Mouse (Mus musculus) lung, embryonic 15.5 days (tissue): ENCODE data around the gene Tecr. TPM values are rescaled to one million over a fixed set of nuclear protein-coding genes. Genes with fewer than 3 reads are reported as not detected.
"Not testable (repeated sequence)": the region's sequence is repeated elsewhere in the genome, so short reads cannot be mapped to it uniquely, and the experiment has no call there.

Experiments used
- ATAC-seq: fragments of 200-750 bp; cut with Nextera tagmentation; 2 replicates; pipeline ENCODE4 v1.8.0; 2017; ENCODE audit warnings: moderate number of reproducible peaks, borderline replicate concordance; ENCODE audit not compliant: low FRiP score, low TSS enrichment; ENCODE audit errors: extremely low read depth
- H3K27ac ChIP-seq: fragments of 300-500 bp; sonication (generic); 2 replicates; pipeline ENCODE4 v1.5.1; 2015; ENCODE audit warnings: moderate library complexity, mild to moderate bottlenecking, inconsistent platforms
- H3K27me3 ChIP-seq: fragments of 300-500 bp; sonication (generic); 2 replicates; pipeline ENCODE4 v1.6.1; 2015; ENCODE audit warnings: inconsistent platforms
- H3K36me3 ChIP-seq: fragments of 300-500 bp; sonication (generic); 2 replicates; pipeline ENCODE4 v1.6.1; 2015; ENCODE audit warnings: inconsistent platforms
- H3K4me1 ChIP-seq: fragments of 300-500 bp; sonication (generic); 2 replicates; pipeline ENCODE4 v1.6.1; 2015; ENCODE audit warnings: inconsistent platforms
- H3K4me2 ChIP-seq: fragments of 300-500 bp; sonication (generic); 2 replicates; pipeline ENCODE4 v1.6.1; 2015; ENCODE audit warnings: inconsistent platforms, mild to moderate bottlenecking, moderate library complexity
- H3K4me3 ChIP-seq: fragments of 300-500 bp; sonication (generic); 2 replicates; pipeline ENCODE4 v1.5.1; 2015; ENCODE audit warnings: mild to moderate bottlenecking, inconsistent platforms
- H3K9ac ChIP-seq: fragments of 300-500 bp; sonication (generic); 2 replicates; pipeline ENCODE4 v1.6.1; 2015; ENCODE audit warnings: inconsistent platforms
- H3K9me3 ChIP-seq: fragments of 300-500 bp; sonication (generic); 2 replicates; pipeline ENCODE4 v1.6.1; 2016; ENCODE audit warnings: inconsistent platforms
- WGBS: fragments of 180-500 bp; shearing (Covaris S2); methylation state at CpG from one replicate; pipeline ENCODE4 v1.1.7; 2015; 5-methylcytosine and 5-hydroxymethylcytosine counted together
- polyA plus RNA-seq: library from polyadenylated mRNA; unstranded; fragments of >200 nt; fragmentation: Nextera tagmentation; extraction: Ambion mirVana; gene quantifications from 2 replicates; pipeline ENCODE4 v1.2.1, GENCODE M21; 2015

The Tecr gene
- polyA plus RNA-seq, 1 experiment from 2014 or later, result 533 TPM

- ATAC-seq, result no peak
- Histone ChIP-seq H3K4me3 (no peak overlapping the region), H3K4me2 (no peak overlapping the region), H3K9ac (no peak overlapping the region), H3K4me1 (peaks cover 50% of the 10 kb centered on the region), H3K27ac (peak overlapping the region; percentile 65), H3K9me3 (no peaks in the 10 kb centered on the region), H3K27me3 (no peaks in the 10 kb centered on the region), H3K36me3 (no peaks in the 10 kb centered on the region)
- 63% methylated on average over 17 of the region's 17 CpGs for WGBS
These were observed 29.4 kb downstream of the Tecr start for GRCm38 (mm10) chr8:83578131-83579055.

GRCm38 (mm10) chr8:83577384-83577791, 30.4 kb downstream of the Tecr start:
- 31% methylated on average over 9 of the region's 9 CpGs for WGBS

GRCm38 (mm10) chr8:83576921-83577320, 30.9 kb downstream of the Tecr start:
- H3K9ac ChIP-seq, result no peak overlapping the region
- H3K36me3 ChIP-seq, result peaks cover 12% of the 10 kb centered on the region
- no peaks in the 10 kb centered on the region for H3K27me3 ChIP-seq
- H3K4me1 ChIP-seq, result peaks cover 50% of the 10 kb centered on the region
- H3K4me2 ChIP-seq, result peak overlapping the region; percentile 17
- H3K4me3 ChIP-seq, result no peak overlapping the region
- 46% methylated on average over 4 of the region's 4 CpGs for WGBS
- no peak for ATAC-seq
- peak overlapping the region; percentile 96 for H3K27ac ChIP-seq
- no peaks in the 10 kb centered on the region for H3K9me3 ChIP-seq

More at GRCm38 (mm10) chr8:83577384-83577791, 30.4 kb downstream of the Tecr start:
- no peak overlapping the region for H3K9ac ChIP-seq
- H3K4me3 ChIP-seq, result no peak overlapping the region
- H3K27ac ChIP-seq, result peak overlapping the region; percentile 96
- H3K27me3 ChIP-seq, result no peaks in the 10 kb centered on the region
- peak overlapping the region; percentile 17; the same call in 1 of the 2 replicates for H3K4me2 ChIP-seq
- H3K4me1 ChIP-seq, result peaks cover 50% of the 10 kb centered on the region
- no peaks in the 10 kb centered on the region for H3K9me3 ChIP-seq
- H3K36me3 ChIP-seq, result peaks cover 8% of the 10 kb centered on the region
- no peak for ATAC-seq

- Histone ChIP-seq H3K4me1 (peaks cover 50% of the 10 kb centered on the region), H3K36me3 (peaks cover 17% of the 10 kb centered on the region), H3K9me3 (no peaks in the 10 kb centered on the region), H3K27ac (peak overlapping the region; percentile 96), H3K9ac (no peak overlapping the region), H3K4me3 (no peak overlapping the region), H3K4me2 (no peak overlapping the region; the same call in 1 of the 2 replicates), H3K27me3 (no peaks in the 10 kb centered on the region)
- 29% methylated on average over 3 of the region's 4 CpGs for WGBS
- ATAC-seq, result peak; percentile 4; the same call in 1 of the 2 replicates
These were observed 31.3 kb downstream of the Tecr start for GRCm38 (mm10) chr8:83576516-83576895.

GRCm38 (mm10) chr8:83575561-83576515, 31.9 kb downstream of the Tecr start:
- H3K27me3 ChIP-seq, result no peaks in the 10 kb centered on the region
- no peaks in the 10 kb centered on the region for H3K9me3 ChIP-seq
- H3K4me3 ChIP-seq, result no peak overlapping the region
- H3K36me3 ChIP-seq, result peaks cover 21% of the 10 kb centered on the region
- 52% methylated on average over 17 of the region's 17 CpGs for WGBS
- ATAC-seq, result peak; percentile 37
- peaks cover 48% of the 10 kb centered on the region for H3K4me1 ChIP-seq
- peak overlapping the region; percentile 21; the same call in 1 of the 2 replicates for H3K9ac ChIP-seq
- H3K4me2 ChIP-seq, result peak overlapping the region; percentile 41
- peak overlapping the region; percentile 96 for H3K27ac ChIP-seq

GRCm38 (mm10) chr8:83574631-83575315, 33.0 kb downstream of the Tecr start:
- H3K27ac ChIP-seq, result peak overlapping the region; percentile 96
- H3K4me2 ChIP-seq, result no peak overlapping the region
- no peaks in the 10 kb centered on the region for H3K9me3 ChIP-seq
- no peak overlapping the region for H3K4me3 ChIP-seq
- peaks cover 48% of the 10 kb centered on the region for H3K4me1 ChIP-seq
- no peak for ATAC-seq
- 70% methylated on average over 15 of the region's 15 CpGs for WGBS
- no peaks in the 10 kb centered on the region for H3K27me3 ChIP-seq
- H3K9ac ChIP-seq, result no peak overlapping the region
- H3K36me3 ChIP-seq, result peaks cover 31% of the 10 kb centered on the region

- H3K9ac ChIP-seq, result no peak overlapping the region
- H3K27me3 ChIP-seq, result no peaks in the 10 kb centered on the region
- no peak for ATAC-seq
- no peak overlapping the region for H3K4me3 ChIP-seq
- peaks cover 36% of the 10 kb centered on the region for H3K4me1 ChIP-seq
- H3K27ac ChIP-seq, result no peak overlapping the region
- H3K36me3 ChIP-seq, result peaks cover 34% of the 10 kb centered on the region
- no peaks in the 10 kb centered on the region for H3K9me3 ChIP-seq
- no peak overlapping the region for H3K4me2 ChIP-seq
- 76% methylated on average over 18 of the region's 18 CpGs for WGBS
These were observed 34.5 kb downstream of the Tecr start for GRCm38 (mm10) chr8:83573140-83573875.

- WGBS, result 84% methylated on average over 5 of the region's 5 CpGs
- H3K27ac ChIP-seq, result no peak overlapping the region
- peaks cover 34% of the 10 kb centered on the region for H3K36me3 ChIP-seq
- H3K9me3 ChIP-seq, result no peaks in the 10 kb centered on the region
- H3K27me3 ChIP-seq, result no peaks in the 10 kb centered on the region
- no peak for ATAC-seq
- no peak overlapping the region for H3K4me3 ChIP-seq
- H3K4me1 ChIP-seq, result peaks cover 38% of the 10 kb centered on the region
- H3K4me2 ChIP-seq, result no peak overlapping the region
- no peak overlapping the region for H3K9ac ChIP-seq
These were observed 35.4 kb downstream of the Tecr start for GRCm38 (mm10) chr8:83572246-83572812.

- Histone ChIP-seq H3K27ac (no peak overlapping the region), H3K4me3 (no peak overlapping the region), H3K36me3 (peaks cover 34% of the 10 kb centered on the region), H3K9ac (no peak overlapping the region), H3K27me3 (no peaks in the 10 kb centered on the region), H3K4me2 (no peak overlapping the region), H3K9me3 (no peaks in the 10 kb centered on the region), H3K4me1 (peaks cover 33% of the 10 kb centered on the region)
- 88% methylated on average over 10 of the region's 10 CpGs for WGBS
- no peak for ATAC-seq
These were observed 36.0 kb downstream of the Tecr start for GRCm38 (mm10) chr8:83571791-83572190.

GRCm38 (mm10) chr8:83571001-83571340, 36.8 kb downstream of the Tecr start:
- Histone ChIP-seq H3K36me3 (peaks cover 34% of the 10 kb centered on the region), H3K4me1 (peaks cover 28% of the 10 kb centered on the region)
- not testable (repeated sequence) for H3K27me3 ChIP-seq, H3K9ac ChIP-seq, H3K9me3 ChIP-seq, H3K4me3 ChIP-seq, H3K27ac ChIP-seq, ATAC-seq, H3K4me2 ChIP-seq
- WGBS, result 92% methylated on average over 4 of the region's 7 CpGs
